Mouse (Mus musculus) limb, embryonic 15.5 days (tissue): ENCODE measurements around the gene Arhgap22. TPM values are rescaled to one million over a fixed set of nuclear protein-coding genes. Genes with fewer than 3 reads are reported as not detected.

Experiments
- ATAC-seq: fragments of 200-750 bp; cut with Nextera tagmentation; 2 replicates; pipeline ENCODE4 v1.8.0; 2017; ENCODE audit warnings: low read depth, moderate TSS enrichment; ENCODE audit not compliant: insufficient number of reproducible peaks, low FRiP score, low TSS enrichment
- H3K27ac ChIP-seq: fragments of 300-500 bp; sonication (generic); 2 replicates; pipeline ENCODE4 v1.5.1; 2015; ENCODE audit warnings: moderate library complexity, mild to moderate bottlenecking, inconsistent platforms
- H3K27me3 ChIP-seq: fragments of 300-500 bp; sonication (generic); 2 replicates; pipeline ENCODE4 v1.6.1; 2015; ENCODE audit warnings: inconsistent platforms
- H3K36me3 ChIP-seq: fragments of 300-500 bp; sonication (generic); 2 replicates; pipeline ENCODE4 v1.6.1; 2015; ENCODE audit warnings: inconsistent platforms
- H3K4me1 ChIP-seq: fragments of 300-500 bp; sonication (generic); 2 replicates; pipeline ENCODE4 v1.6.1; 2015; ENCODE audit warnings: inconsistent platforms
- H3K4me2 ChIP-seq: fragments of 300-500 bp; sonication (generic); 2 replicates; pipeline ENCODE4 v1.6.1; 2015; ENCODE audit warnings: mild to moderate bottlenecking, inconsistent platforms
- H3K4me3 ChIP-seq: fragments of 300-500 bp; sonication (generic); 2 replicates; pipeline ENCODE4 v1.5.1; 2015; ENCODE audit warnings: mild to moderate bottlenecking, inconsistent platforms
- H3K9ac ChIP-seq: fragments of 300-500 bp; sonication (generic); 2 replicates; pipeline ENCODE4 v1.6.1; 2015; ENCODE audit warnings: inconsistent platforms
- H3K9me3 ChIP-seq: fragments of 300-500 bp; sonication (generic); 2 replicates; pipeline ENCODE4 v1.6.1; 2016; ENCODE audit warnings: inconsistent platforms
- WGBS: fragments of 180-500 bp; shearing (Covaris S2); methylation state at CpG from one replicate; pipeline ENCODE4 v1.1.7; 2015; 5-methylcytosine and 5-hydroxymethylcytosine counted together
- polyA plus RNA-seq: library from polyadenylated mRNA; unstranded; fragments of >200 nt; fragmentation: Nextera tagmentation; extraction: Ambion mirVana; gene quantifications from 2 replicates; pipeline ENCODE4 v1.2.1, GENCODE M21; 2015

Gene Arhgap22
- polyA plus RNA-seq, 1 experiment from 2014 or later = 6.7 TPM

- 62% methylated on average over 3 of the region's 3 CpGs for WGBS
- H3K4me2 ChIP-seq = no peak overlapping the region
- H3K36me3 ChIP-seq = no peaks in the 10 kb centered on the region
- H3K4me1 ChIP-seq = peaks cover 2% of the 10 kb centered on the region; the same call in 1 of the 2 replicates
- H3K9me3 ChIP-seq = no peaks in the 10 kb centered on the region
- no peak overlapping the region for H3K4me3 ChIP-seq
- H3K9ac ChIP-seq = no peak overlapping the region
- no peak for ATAC-seq
- no peaks in the 10 kb centered on the region for H3K27me3 ChIP-seq
- H3K27ac ChIP-seq = no peak overlapping the region
These were observed 19.6 kb upstream of the Arhgap22 start for GRCm38 (mm10) chr14:33194241-33194640.

GRCm38 (mm10) chr14:33202161-33202560, 11.7 kb upstream of the Arhgap22 start:
- WGBS = 74% methylated on average over 4 of the region's 4 CpGs
- Histone ChIP-seq H3K4me3 (no peak overlapping the region), H3K27me3 (no peaks in the 10 kb centered on the region), H3K9me3 (no peaks in the 10 kb centered on the region), H3K27ac (no peak overlapping the region), H3K36me3 (no peaks in the 10 kb centered on the region), H3K4me1 (no peaks in the 10 kb centered on the region), H3K9ac (no peak overlapping the region), H3K4me2 (no peak overlapping the region)
- ATAC-seq = no peak

- H3K4me2 ChIP-seq = no peak overlapping the region
- no peaks in the 10 kb centered on the region for H3K4me1 ChIP-seq
- H3K27ac ChIP-seq = no peak overlapping the region
- H3K36me3 ChIP-seq = no peaks in the 10 kb centered on the region
- no peaks in the 10 kb centered on the region for H3K27me3 ChIP-seq
- no peaks in the 10 kb centered on the region for H3K9me3 ChIP-seq
- no peak overlapping the region for H3K9ac ChIP-seq
- ATAC-seq = no peak
- no peak overlapping the region for H3K4me3 ChIP-seq
- 75% methylated on average over 6 of the region's 6 CpGs for WGBS
These were observed 10.9 kb upstream of the Arhgap22 start for GRCm38 (mm10) chr14:33202885-33203284.

GRCm38 (mm10) chr14:33203777-33204176, 10.0 kb upstream of the Arhgap22 start:
- Histone ChIP-seq H3K36me3 (no peaks in the 10 kb centered on the region), H3K4me3 (no peak overlapping the region), H3K4me2 (no peak overlapping the region), H3K9ac (no peak overlapping the region), H3K9me3 (no peaks in the 10 kb centered on the region), H3K4me1 (no peaks in the 10 kb centered on the region), H3K27ac (no peak overlapping the region), H3K27me3 (no peaks in the 10 kb centered on the region)
- ATAC-seq = no peak
- whole genome bisulfite sequencing = 87% methylated on average over 14 of the region's 14 CpGs

- Histone ChIP-seq H3K36me3 (no peaks in the 10 kb centered on the region), H3K4me3 (peak overlapping the region; percentile 12), H3K4me2 (peak overlapping the region; percentile 36; the same call in 1 of the 2 replicates), H3K4me1 (no peaks in the 10 kb centered on the region), H3K9ac (no peak overlapping the region), H3K27me3 (no peaks in the 10 kb centered on the region), H3K27ac (no peak overlapping the region), H3K9me3 (no peaks in the 10 kb centered on the region)
- ATAC-seq = no peak
- 35% methylated on average over 24 of the region's 24 CpGs for WGBS
These were observed 8.4 kb upstream of the Arhgap22 start for GRCm38 (mm10) chr14:33205280-33205965.

- H3K27me3 ChIP-seq = no peaks in the 10 kb centered on the region
- WGBS = 16% methylated on average over 2 of the region's 2 CpGs
- H3K36me3 ChIP-seq = no peaks in the 10 kb centered on the region
- no peak overlapping the region for H3K4me3 ChIP-seq
- no peak overlapping the region for H3K27ac ChIP-seq
- H3K4me2 ChIP-seq = no peak overlapping the region
- no peaks in the 10 kb centered on the region for H3K9me3 ChIP-seq
- H3K4me1 ChIP-seq = no peaks in the 10 kb centered on the region
- no peak for ATAC-seq
- no peak overlapping the region for H3K9ac ChIP-seq
These were observed 6.8 kb upstream of the Arhgap22 start for GRCm38 (mm10) chr14:33207011-33207410.

- WGBS = 20% methylated on average over 5 of the region's 5 CpGs
- no peak overlapping the region for H3K9ac ChIP-seq
- H3K36me3 ChIP-seq = no peaks in the 10 kb centered on the region
- no peak overlapping the region for H3K27ac ChIP-seq
- H3K4me1 ChIP-seq = no peaks in the 10 kb centered on the region
- ATAC-seq = 0 out of 2 replicates have a peak, but pooled peaks have one; percentile 16
- peaks cover 6% of the 10 kb centered on the region; the same call in 1 of the 2 replicates for H3K27me3 ChIP-seq
- no peaks in the 10 kb centered on the region for H3K9me3 ChIP-seq
- no peak overlapping the region for H3K4me3 ChIP-seq
- no peak overlapping the region for H3K4me2 ChIP-seq
These were observed 5.5 kb upstream of the Arhgap22 start for GRCm38 (mm10) chr14:33208331-33208730.

GRCm38 (mm10) chr14:33210806-33211205, 3.0 kb upstream of the Arhgap22 start:
- H3K27ac ChIP-seq = no peak overlapping the region
- H3K27me3 ChIP-seq = peaks cover 22% of the 10 kb centered on the region
- H3K4me2 ChIP-seq = no peak overlapping the region
- H3K36me3 ChIP-seq = no peaks in the 10 kb centered on the region
- no peak overlapping the region for H3K4me3 ChIP-seq
- WGBS = 65% methylated on average over 8 of the region's 8 CpGs
- 0 out of 2 replicates have a peak, but pooled peaks have one; percentile 15 for ATAC-seq
- no peaks in the 10 kb centered on the region for H3K9me3 ChIP-seq
- peaks cover 6% of the 10 kb centered on the region for H3K4me1 ChIP-seq
- no peak overlapping the region for H3K9ac ChIP-seq

- 52% methylated on average over 5 of the region's 5 CpGs for WGBS
- ATAC-seq = no peak
- no peaks in the 10 kb centered on the region for H3K36me3 ChIP-seq
- H3K4me3 ChIP-seq = no peak overlapping the region
- H3K9ac ChIP-seq = no peak overlapping the region
- no peaks in the 10 kb centered on the region for H3K9me3 ChIP-seq
- no peak overlapping the region for H3K27ac ChIP-seq
- peaks cover 6% of the 10 kb centered on the region for H3K4me1 ChIP-seq
- H3K4me2 ChIP-seq = no peak overlapping the region
- H3K27me3 ChIP-seq = peaks cover 25% of the 10 kb centered on the region
These were observed 1.4 kb upstream of the Arhgap22 start for GRCm38 (mm10) chr14:33212271-33212957.

- Histone ChIP-seq H3K27ac (no peak overlapping the region), H3K9ac (no peak overlapping the region), H3K36me3 (no peaks in the 10 kb centered on the region), H3K4me3 (no peak overlapping the region), H3K9me3 (no peaks in the 10 kb centered on the region), H3K27me3 (peaks cover 25% of the 10 kb centered on the region), H3K4me2 (no peak overlapping the region), H3K4me1 (peaks cover 6% of the 10 kb centered on the region)
- no peak for ATAC-seq
- WGBS = 87% methylated on average over 12 of the region's 12 CpGs
These were observed 892 bp upstream of the Arhgap22 start for GRCm38 (mm10) chr14:33212958-33213309.

- Histone ChIP-seq H3K27me3 (peaks cover 25% of the 10 kb centered on the region), H3K4me1 (peaks cover 6% of the 10 kb centered on the region), H3K4me3 (no peak overlapping the region), H3K36me3 (no peaks in the 10 kb centered on the region), H3K9ac (no peak overlapping the region), H3K9me3 (no peaks in the 10 kb centered on the region), H3K27ac (no peak overlapping the region), H3K4me2 (no peak overlapping the region)
- no peak for ATAC-seq
- 21% methylated on average over 4 of the region's 4 CpGs for WGBS
These were observed 922 bp downstream of the Arhgap22 start for GRCm38 (mm10) chr14:33214767-33215128.

GRCm38 (mm10) chr14:33215163-33215562, 1.3 kb downstream of the Arhgap22 start:
- H3K4me1 ChIP-seq = peaks cover 6% of the 10 kb centered on the region
- no peaks in the 10 kb centered on the region for H3K9me3 ChIP-seq
- H3K4me2 ChIP-seq = no peak overlapping the region
- peaks cover 25% of the 10 kb centered on the region for H3K27me3 ChIP-seq
- H3K27ac ChIP-seq = no peak overlapping the region
- no peak overlapping the region for H3K4me3 ChIP-seq
- no peaks in the 10 kb centered on the region for H3K36me3 ChIP-seq
- no peak for ATAC-seq
- H3K9ac ChIP-seq = no peak overlapping the region
- WGBS = 35% methylated on average over 1 of the region's 1 CpGs
